Mouse (Mus musculus) granulocyte monocyte progenitor cell, adult 5-6 weeks (primary cell): Measurements from ENCODE around the gene Gas2. TPM values are rescaled to one million over a fixed set of nuclear protein-coding genes. Genes with fewer than 3 reads are reported as not detected.

Experiments used
- ATAC-seq: replicated peaks from 2 replicates; pipeline ENCODE4 v1.8.0; 2016; ENCODE audit warnings: mild to moderate bottlenecking, moderate TSS enrichment, inconsistent platforms; ENCODE audit not compliant: poor library complexity, severe bottlenecking
- total RNA-seq, 2 experiments: library from RNA; stranded (forward) in 1 of 2; stranded (reverse) in 1 of 2; fragments of 200-712, 200-1000 nt in 1 of 2; fragments of >200 nt in 1 of 2; fragmentation: Nextera tagmentation in 1 of 2; gene quantifications; 2 replicates each; pipeline ENCODE4 v1.2.3; 2014 to 2017

Gas2 gene
- total RNA-seq, 2 experiments from 2014 or later, result 2.9 to 8.4 TPM

GRCm38 (mm10) chr7:51960698-51961374 lies 99.0 kb downstream of the Gas2 start:
- no peak for ATAC-seq

GRCm38 (mm10) chr7:51962219-51962952 lies 100.6 kb downstream of the Gas2 start:
- ATAC-seq, result no peak

- no peak for ATAC-seq
Observed at GRCm38 (mm10) chr7:51964681-51965080, 102.9 kb downstream of the Gas2 start.

- ATAC-seq, result no peak
Observed at GRCm38 (mm10) chr7:51967581-51967980, 105.8 kb downstream of the Gas2 start.

- no peak for ATAC-seq
Observed at GRCm38 (mm10) chr7:51969379-51969778, 107.6 kb downstream of the Gas2 start.

- ATAC-seq, result peak; percentile 87
Observed at GRCm38 (mm10) chr7:51972252-51972855, 110.5 kb downstream of the Gas2 start.

- ATAC-seq, result no peak
Observed at GRCm38 (mm10) chr7:51973091-51973490, 111.3 kb downstream of the Gas2 start.

GRCm38 (mm10) chr7:51973526-51973925 lies 111.7 kb downstream of the Gas2 start:
- ATAC-seq, result no peak

- ATAC-seq, result peak; percentile 58
Observed at GRCm38 (mm10) chr7:51975181-51975580, 113.4 kb downstream of the Gas2 start.

GRCm38 (mm10) chr7:51979271-51979670 lies 117.5 kb downstream of the Gas2 start:
- peak; percentile 69 for ATAC-seq

- peak; percentile 61 for ATAC-seq
Observed at GRCm38 (mm10) chr7:51982303-51982702, 120.5 kb downstream of the Gas2 start.

- no peak for ATAC-seq
Observed at GRCm38 (mm10) chr7:51985763-51986162, 123.9 kb downstream of the Gas2 start.

GRCm38 (mm10) chr7:51986909-51987308 lies 125.1 kb downstream of the Gas2 start:
- peak; percentile 90 for ATAC-seq

GRCm38 (mm10) chr7:51991020-51991419 lies 129.2 kb downstream of the Gas2 start:
- no peak for ATAC-seq

GRCm38 (mm10) chr7:52005511-52006295 lies 143.9 kb downstream of the Gas2 start, which contains the start of gene Svip:
Gene Svip, minus strand, starts transcription at chr7:52006018.
- ATAC-seq, result peak; percentile 87

- no peak for ATAC-seq
Observed at GRCm38 (mm10) chr7:52006296-52006630, 144.4 kb downstream of the Gas2 start.

- no peak for ATAC-seq
Observed at GRCm38 (mm10) chr7:52007138-52007537, 145.3 kb downstream of the Gas2 start.

GRCm38 (mm10) chr7:52013457-52013856 lies 151.6 kb downstream of the Gas2 start:
- ATAC-seq, result no peak

GRCm38 (mm10) chr7:52015180-52015579 lies 153.4 kb downstream of the Gas2 start:
- ATAC-seq, result no peak

GRCm38 (mm10) chr7:52015628-52016027 lies 153.8 kb downstream of the Gas2 start, which contains the start of gene 1700015G11Rik:
Gene 1700015G11Rik, minus strand, starts transcription at chr7:52015728.
- no peak for ATAC-seq

- peak; percentile 93 for ATAC-seq
Observed at GRCm38 (mm10) chr7:52022039-52022438, 160.2 kb downstream of the Gas2 start.
